Mouse (Mus musculus): Measurements from ENCODE around the gene Heatr5a.

- TF ChIP-seq GATA1 (IDR thresholded peaks at IDR 0.05; ENCODE audit: borderline replicate concordance, low read length) (no peak), FLI1 (IDR thresholded peaks at IDR 0.05; ENCODE audit: low read length) (no peak)
Observed at GRCm38 (mm10) chr12:51974381-51974780, 3.3 kb upstream of the Heatr5a start.

Data from megakaryocyte, embryonic 14.5 days (primary cell).